Mouse (Mus musculus): ENCODE results near the gene Rasgrp4.
A peak's percentile ranks its signal among the peaks of the same experiment; 100 is the strongest.

DNA sequence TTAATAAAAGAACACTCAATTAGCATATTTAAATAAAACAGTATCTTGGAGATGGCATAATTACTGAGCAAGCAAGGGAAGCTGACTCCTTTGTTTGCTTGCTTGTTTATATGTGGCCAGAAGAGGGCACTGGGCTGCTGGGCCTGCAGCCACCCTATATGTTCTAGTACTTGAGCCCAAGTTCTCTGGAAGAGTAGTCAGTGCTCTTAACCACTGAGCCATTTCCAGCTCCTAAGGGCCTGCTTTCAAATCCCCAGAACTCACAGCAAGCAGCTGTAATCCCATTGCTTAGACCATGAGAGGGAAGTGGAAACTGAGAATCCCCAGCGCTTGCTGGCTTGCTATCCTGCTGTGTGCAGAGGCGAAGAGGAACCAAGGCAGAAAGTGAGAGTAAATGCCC lies 5.9 kb upstream of the Rasgrp4 start:
- TF ChIP-seq EP300 (IDR thresholded peaks at IDR 0.05; ENCODE audit: low read depth) (no peak), CTCF (IDR thresholded peaks at IDR 0.05; ENCODE audit: low read depth) (peak; percentile 68)
